Mouse (Mus musculus): ENCODE measurements around the gene Cetn3.

The Cetn3 gene

DNA sequence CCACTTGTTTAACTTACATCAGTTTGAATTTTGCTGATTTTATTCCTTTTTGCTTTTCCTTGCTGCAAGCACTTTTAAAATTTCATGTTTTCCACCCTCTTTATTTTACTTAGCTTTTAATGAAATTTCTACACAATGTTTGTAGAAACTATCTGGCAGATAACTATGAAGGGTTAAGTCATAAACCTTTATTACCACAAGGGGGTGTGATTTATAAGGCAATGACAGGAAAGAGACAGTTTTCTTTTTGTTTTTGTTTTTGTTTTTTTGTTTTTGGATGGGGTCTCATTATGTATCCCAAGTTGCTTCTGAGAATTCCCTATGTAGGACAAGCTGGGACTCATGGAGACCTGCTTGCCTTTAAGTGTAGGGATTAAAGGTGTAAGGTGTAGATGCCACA is 39.9 kb downstream of the Cetn3 start:
- DNase-seq (ENCODE audit: low spot score), result no peak

DNA sequence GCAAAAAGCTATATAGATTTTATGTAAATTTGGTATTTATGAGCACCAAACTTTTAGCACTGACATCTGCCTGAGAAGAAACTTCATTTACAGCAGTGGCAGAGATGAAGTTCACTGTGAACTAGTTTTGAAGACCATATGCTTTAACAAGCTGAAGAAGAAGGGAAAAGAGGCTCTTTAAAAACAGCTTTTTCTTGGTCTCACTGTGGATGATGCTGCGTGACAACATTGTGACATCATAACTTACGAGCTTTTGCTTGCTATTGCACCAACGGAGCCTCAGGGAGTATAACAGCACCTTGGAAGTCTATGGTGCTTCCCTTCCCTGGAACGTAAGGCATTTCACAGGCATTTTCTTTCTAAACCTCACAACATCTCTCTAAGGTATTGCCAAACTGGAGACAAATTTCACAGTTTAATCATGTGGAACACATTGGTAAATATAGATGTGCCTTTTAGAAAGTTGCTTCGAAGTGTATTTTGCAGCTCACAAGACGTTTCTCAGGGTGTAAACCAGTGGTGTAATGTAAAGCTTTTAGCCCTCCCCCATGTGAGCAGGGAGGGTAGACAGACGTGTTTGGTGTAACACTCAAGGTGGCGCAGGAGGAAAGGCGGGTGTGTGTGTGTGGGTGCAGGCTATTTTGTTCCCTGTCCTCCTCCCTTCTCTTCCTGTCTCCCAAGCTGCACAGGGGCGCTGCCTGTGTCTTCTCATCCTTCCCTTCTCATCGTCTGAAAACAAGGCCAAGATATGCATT is 41.9 kb downstream of the Cetn3 start:
- DNase-seq (ENCODE audit: low spot score), result no peak

DNA sequence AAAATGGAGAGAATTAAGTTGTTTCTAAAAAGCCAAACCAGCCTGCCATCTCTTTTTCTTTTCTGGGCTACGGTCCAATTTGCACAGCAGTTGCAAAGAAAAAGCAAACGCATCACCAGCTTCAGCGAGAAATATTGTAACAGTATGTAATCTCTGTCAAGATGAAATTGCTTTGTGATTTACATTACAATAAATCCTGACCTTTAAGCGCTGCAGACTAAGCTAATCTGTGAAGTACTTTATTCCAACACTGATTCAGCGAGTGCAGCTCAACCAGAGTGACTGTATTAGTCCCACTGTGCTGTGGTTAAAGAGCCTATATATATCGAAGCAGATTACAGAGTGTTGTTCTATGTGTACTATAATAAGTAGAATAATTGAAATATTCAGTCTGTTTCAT is 45.6 kb downstream of the Cetn3 start:
- no peak for DNase-seq (ENCODE audit: low spot score)

DNA sequence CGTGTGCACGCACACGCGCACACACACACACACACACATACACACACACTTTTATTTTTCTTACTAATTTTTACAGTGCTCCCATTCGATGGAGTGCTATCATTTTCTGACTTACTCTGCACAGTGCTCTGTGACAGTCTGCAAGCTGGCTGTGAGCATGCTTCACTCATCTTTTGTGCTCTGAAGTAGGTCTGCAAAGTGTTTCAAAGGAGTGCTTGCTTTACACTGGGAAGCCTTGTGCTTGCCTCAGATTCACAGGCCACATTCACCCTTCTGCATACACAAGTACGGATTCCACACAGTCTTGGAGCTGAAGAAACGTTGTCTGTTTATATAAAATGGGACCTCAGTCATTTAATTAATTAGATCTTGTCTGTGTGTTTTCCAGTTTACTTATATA is 49.0 kb downstream of the Cetn3 start:
- no peak for DNase-seq (ENCODE audit: low spot score)

DNA sequence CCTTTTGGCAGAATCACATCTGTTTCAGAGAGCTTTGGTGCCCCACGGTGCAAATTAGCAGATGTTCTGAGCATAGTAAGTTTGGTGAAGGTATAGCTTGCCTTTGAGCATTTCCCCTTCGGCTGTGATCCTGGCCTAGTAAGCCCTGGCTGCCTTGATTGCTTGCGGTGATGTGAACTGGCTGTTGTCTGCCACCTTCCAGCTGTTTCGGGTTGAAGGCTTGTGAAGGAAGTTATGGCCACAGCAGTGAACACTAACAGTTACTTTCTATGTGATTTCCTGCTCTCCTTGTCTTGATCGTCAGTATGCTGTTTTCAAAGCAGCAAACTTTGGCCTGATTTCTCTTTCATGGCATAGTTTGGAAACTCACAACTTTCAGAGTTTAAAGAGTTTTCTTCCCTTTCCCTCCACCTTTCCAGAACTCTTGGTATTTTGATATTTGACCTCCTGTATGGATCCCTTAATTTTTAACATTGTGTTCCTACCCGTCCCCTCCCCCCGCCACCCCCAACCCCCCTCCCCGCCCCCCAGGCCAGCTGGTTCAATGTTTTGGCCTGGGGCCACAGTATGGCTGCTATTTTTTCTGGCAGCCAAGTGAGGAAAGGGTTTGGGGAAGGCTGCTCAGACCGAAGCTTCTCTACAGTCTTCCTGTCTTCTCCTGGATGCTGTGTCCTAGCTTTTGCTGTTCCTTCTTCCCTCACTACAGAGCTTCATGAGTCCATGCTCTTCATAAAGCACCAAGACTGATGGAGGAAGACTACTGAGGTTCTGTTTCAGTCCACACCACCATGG is 53.7 kb downstream of the Cetn3 start:
- no peak for DNase-seq (ENCODE audit: low spot score)

DNA sequence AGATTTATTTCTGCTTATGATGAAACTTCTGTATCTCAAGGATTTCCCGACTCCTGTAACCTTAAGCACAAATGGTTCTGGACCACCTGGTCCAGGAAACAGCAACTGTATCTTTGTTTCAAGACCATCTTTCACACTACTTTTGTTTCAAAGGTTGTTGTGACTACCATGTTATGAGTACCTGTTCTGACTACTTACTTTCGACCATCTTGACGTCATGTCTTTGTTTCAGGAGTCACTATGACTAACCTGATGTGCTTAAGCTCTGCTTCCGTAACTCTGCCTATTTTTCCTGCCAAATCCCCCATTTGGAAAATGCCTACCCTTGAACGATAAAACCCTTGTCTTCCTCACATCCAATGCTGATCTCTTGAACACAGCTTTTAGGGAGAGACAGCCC is 55.1 kb downstream of the Cetn3 start:
- no peak for DNase-seq (ENCODE audit: low spot score)

DNA sequence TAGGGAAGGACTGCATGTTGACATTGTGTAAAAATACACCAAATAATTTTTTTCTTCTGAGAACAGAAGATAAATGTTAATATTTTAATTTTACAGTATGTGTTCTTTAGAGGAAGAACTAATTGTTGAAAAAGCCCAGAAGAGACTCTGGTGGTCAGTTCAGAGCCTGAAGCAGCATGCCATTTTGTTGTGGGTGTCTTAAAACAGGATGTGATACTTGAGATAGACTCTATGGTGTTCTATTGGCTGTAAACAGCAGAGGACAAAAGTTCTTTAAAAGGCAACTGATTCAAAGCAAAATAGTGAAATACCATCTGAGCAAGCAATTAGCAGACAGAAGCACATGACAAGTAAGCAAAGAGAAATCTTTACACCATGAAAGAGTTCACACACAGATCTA is 56.1 kb downstream of the Cetn3 start:
- DNase-seq (ENCODE audit: low spot score), result no peak

DNA sequence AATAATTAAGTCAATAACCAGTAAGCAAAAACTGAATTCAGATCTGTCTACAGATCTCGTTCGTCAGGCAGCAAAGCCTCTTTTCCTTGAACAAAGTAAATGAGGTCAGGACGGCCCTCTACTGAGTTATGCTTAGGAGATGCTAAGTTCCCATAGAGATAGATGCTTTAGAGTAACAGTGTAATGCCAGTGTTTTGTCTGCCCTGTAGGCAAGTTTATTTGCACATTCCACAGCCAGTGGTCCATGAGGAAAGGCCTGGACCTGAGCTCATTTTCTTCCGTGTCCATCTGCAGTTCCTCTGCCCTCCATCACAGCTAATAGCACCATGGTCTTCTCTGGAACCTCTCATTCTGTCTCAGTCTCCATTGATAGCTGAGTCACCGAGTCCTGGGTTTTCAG is 57.4 kb downstream of the Cetn3 start:
- DNase-seq (ENCODE audit: low spot score), result no peak

DNA sequence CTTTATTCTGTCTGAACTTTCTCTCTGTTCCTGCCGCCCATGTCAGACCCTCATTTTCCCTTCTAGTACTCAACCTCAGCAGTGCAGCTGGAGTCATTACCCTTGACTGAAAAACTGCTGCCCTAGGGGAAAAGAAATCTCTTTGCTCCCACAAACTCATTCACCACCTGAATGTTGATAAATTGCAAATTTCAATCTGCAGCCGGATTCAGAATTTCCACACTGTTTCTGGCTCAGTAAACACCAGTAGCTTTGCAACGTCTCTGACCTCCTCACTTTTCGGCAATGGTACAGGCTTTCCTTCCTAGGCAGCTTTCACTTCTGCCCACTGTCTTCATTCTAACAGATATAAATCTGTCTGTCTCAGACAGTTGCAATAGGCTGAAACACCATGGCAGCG is 57.8 kb downstream of the Cetn3 start:
- DNase-seq (ENCODE audit: low spot score), result no peak

DNA sequence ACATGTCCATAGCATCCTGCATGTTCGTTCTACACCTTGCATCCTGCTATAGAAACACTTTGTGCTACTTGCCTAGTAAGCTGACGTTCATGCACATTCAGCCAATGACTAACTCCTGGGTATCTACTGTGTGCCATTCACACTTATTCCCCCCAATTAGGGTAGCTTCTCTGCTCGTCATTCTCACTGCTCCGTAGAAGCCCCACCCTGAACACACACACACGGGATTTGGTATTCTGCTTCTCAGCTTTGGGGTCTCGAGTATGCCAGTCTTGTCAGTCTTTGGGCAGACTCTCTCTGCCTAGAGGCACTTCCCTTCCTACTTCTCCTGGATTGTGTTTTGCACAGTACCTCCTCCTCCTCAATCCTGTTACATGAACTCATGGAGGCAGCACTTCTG is 59.4 kb downstream of the Cetn3 start:
- no peak for DNase-seq (ENCODE audit: low spot score)
